Mouse (Mus musculus) hindbrain, embryonic 10.5 days (tissue): ENCODE measurements around the gene Zfp59. TPM values are rescaled to one million over a fixed set of nuclear protein-coding genes. Genes with fewer than 3 reads are reported as not detected.
"Not testable (repeated sequence)": the region's sequence is repeated elsewhere in the genome, so short reads cannot be mapped to it uniquely, and the experiment has no call there.

ENCODE experiments used
- DNase-seq: peaks from one replicate; pipeline ENCODE4 v3.0.0-alpha.2; 2017; ENCODE audit warnings: low spot score
- H3K27ac ChIP-seq: fragments of 300-500 bp; sonication (generic); 2 replicates; pipeline ENCODE4 v1.5.1; 2016; ENCODE audit warnings: mild to moderate bottlenecking, moderate library complexity
- H3K27me3 ChIP-seq: fragments of 300-500 bp; sonication (generic); 2 replicates; pipeline ENCODE4 v1.6.1; 2016; ENCODE audit warnings: mild to moderate bottlenecking; ENCODE audit not compliant: poor library complexity, insufficient read depth, severe bottlenecking
- H3K36me3 ChIP-seq: fragments of 300-500 bp; sonication (generic); 2 replicates; pipeline ENCODE4 v1.6.1; 2016; ENCODE audit warnings: mild to moderate bottlenecking, moderate library complexity
- H3K4me1 ChIP-seq: fragments of 300-500 bp; sonication (generic); replicated peaks from 2 replicates; pipeline ENCODE4 v1.6.1; 2016; ENCODE audit warnings: mild to moderate bottlenecking
- H3K4me3 ChIP-seq: fragments of 300-500 bp; sonication (generic); 2 replicates; pipeline ENCODE4 v1.5.1; 2016; ENCODE audit warnings: mild to moderate bottlenecking, moderate library complexity
- H3K9me3 ChIP-seq: fragments of 300-500 bp; sonication (generic); 2 replicates; pipeline ENCODE4 v1.6.1; 2016; ENCODE audit warnings: mild to moderate bottlenecking, moderate library complexity
- WGBS: fragments of 180-500 bp; shearing (Covaris S2); methylation state at CpG from one replicate; pipeline ENCODE4 v1.1.7; 2016; 5-methylcytosine and 5-hydroxymethylcytosine counted together
- polyA plus RNA-seq: library from polyadenylated mRNA; unstranded; fragments of >200 nt; fragmentation: Nextera tagmentation; extraction: Ambion mirVana; gene quantifications from 2 replicates; pipeline ENCODE4 v1.2.1, GENCODE M21; 2016

Gene Zfp59
- polyA plus RNA-seq, 1 experiment from 2014 or later = 9.0 TPM

- no peaks in the 10 kb centered on the region for H3K27me3 ChIP-seq
- H3K4me1 ChIP-seq = no peaks in the 10 kb centered on the region
- H3K36me3 ChIP-seq = peaks cover 55% of the 10 kb centered on the region
- DNase-seq = no peak
- H3K4me3 ChIP-seq = no peak overlapping the region
- H3K9me3 ChIP-seq = peaks cover 21% of the 10 kb centered on the region; the same call in 1 of the 2 replicates
- no peak overlapping the region for H3K27ac ChIP-seq
Measured at GRCm38 (mm10) chr7:27822611-27823010, 15.8 kb upstream of the Zfp59 start.

- 84% methylated on average over 2 of the region's 2 CpGs for WGBS
- no peak overlapping the region for H3K4me3 ChIP-seq
- H3K9me3 ChIP-seq = no peaks in the 10 kb centered on the region
- no peak overlapping the region for H3K27ac ChIP-seq
- H3K27me3 ChIP-seq = no peaks in the 10 kb centered on the region
- no peak for DNase-seq
- peaks cover 8% of the 10 kb centered on the region for H3K4me1 ChIP-seq
- H3K36me3 ChIP-seq = no peaks in the 10 kb centered on the region
Measured at GRCm38 (mm10) chr7:27834131-27834530, 4.3 kb upstream of the Zfp59 start.

DNA sequence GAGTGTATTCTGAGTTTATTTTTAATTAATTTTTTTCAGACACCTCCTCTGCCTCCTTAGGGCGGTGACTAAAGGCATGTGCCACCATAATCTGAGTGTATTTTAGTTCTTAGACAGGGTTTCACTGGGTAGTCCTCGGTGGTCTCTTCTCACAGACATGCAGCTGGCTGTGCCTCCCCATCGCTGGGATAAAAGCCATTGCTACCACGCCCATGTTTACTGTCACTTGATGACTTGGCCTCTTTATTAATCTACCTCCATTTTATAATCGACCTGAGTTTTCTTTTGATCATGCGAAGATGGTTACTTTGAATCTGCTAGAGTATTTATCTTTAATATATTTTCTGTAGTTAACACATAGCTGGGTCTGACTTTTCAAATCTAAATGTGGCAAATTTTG lies 511 bp upstream of the Zfp59 start:
- Histone ChIP-seq H3K36me3 (no peaks in the 10 kb centered on the region), H3K9me3 (no peaks in the 10 kb centered on the region), H3K4me3 (peak overlapping the region; percentile 65), H3K27me3 (no peaks in the 10 kb centered on the region), H3K4me1 (peaks cover 14% of the 10 kb centered on the region), H3K27ac (peak overlapping the region; percentile 88)
- no peak for DNase-seq
- WGBS = 36% methylated on average over 6 of the region's 6 CpGs

DNA sequence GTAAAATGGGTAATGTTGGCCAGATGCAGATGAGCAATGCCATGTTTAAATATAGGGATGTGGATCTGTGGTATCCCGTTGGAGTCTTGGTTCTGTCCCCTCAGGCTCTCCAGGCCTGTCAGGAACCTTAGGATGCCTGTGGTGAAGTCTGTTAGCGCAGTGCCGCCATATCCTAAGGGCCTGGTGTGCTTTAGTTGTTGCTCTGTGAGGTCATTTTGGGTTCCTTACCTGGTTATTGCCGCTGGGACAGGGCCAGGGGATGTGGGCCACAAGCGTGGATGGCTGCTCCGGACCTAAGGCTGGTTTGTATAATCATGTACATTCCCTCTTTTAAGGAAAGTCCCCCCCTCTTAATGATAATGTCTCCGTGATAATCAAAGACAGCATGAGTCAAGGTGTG lies 1.2 kb downstream of the Zfp59 start:
- no peak for DNase-seq
- 95% methylated on average over 7 of the region's 7 CpGs for WGBS
- Histone ChIP-seq H3K4me3 (peak overlapping the region; percentile 65; the same call in 1 of the 2 replicates), H3K4me1 (peaks cover 14% of the 10 kb centered on the region), H3K9me3 (no peaks in the 10 kb centered on the region), H3K27me3 (no peaks in the 10 kb centered on the region), H3K36me3 (peaks cover 4% of the 10 kb centered on the region), H3K27ac (no peak overlapping the region)

DNA sequence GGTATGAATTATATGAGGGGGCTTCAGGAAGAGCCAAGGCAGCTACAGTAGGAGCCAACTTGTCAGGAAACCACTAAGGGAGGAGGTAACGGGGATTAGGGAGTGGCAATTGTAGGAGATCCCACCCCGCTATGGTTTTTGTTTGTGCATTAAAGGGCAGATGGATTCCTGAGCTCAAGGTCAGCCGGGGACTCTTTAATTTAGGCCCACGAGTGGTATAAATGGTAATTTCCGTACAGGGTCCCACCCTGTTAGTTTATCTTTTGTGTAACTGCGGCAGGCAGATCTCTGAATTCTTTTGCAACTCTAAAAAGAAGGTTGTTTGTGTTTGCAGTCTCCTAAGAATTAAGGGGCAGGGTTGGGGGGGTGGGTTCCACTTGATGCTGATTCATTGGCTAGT lies 1.7 kb downstream of the Zfp59 start:
- Histone ChIP-seq H3K4me3 (no peak overlapping the region), H3K4me1 (peaks cover 14% of the 10 kb centered on the region), H3K27me3 (no peaks in the 10 kb centered on the region), H3K27ac (no peak overlapping the region), H3K9me3 (no peaks in the 10 kb centered on the region), H3K36me3 (peaks cover 9% of the 10 kb centered on the region)
- no peak for DNase-seq
- WGBS = 87% methylated on average over 6 of the region's 6 CpGs

- WGBS = 98% methylated on average over 1 of the region's 1 CpGs
- Histone ChIP-seq H3K9me3 (peaks cover 5% of the 10 kb centered on the region; the same call in 1 of the 2 replicates), H3K4me1 (peaks cover 19% of the 10 kb centered on the region), H3K27me3 (no peaks in the 10 kb centered on the region), H3K36me3 (peaks cover 47% of the 10 kb centered on the region), H3K4me3 (no peak within 1 kb of the TSS), H3K27ac (no peak within 1 kb of the TSS)
- DNase-seq = no peak
Measured at GRCm38 (mm10) chr7:27857227-27857626, 18.8 kb downstream of the Zfp59 start, which contains the start of gene Zfp607a. Gene Zfp607a, plus strand, starts transcription at chr7:27857527.

- DNase-seq = no peak
- peaks cover 5% of the 10 kb centered on the region; the same call in 1 of the 2 replicates for H3K9me3 ChIP-seq
- peak overlapping the region; percentile 89 for H3K27ac ChIP-seq
- H3K36me3 ChIP-seq = peaks cover 40% of the 10 kb centered on the region
- H3K27me3 ChIP-seq = no peaks in the 10 kb centered on the region
- peak overlapping the region; percentile 72 for H3K4me3 ChIP-seq
- 37% methylated on average over 10 of the region's 10 CpGs for WGBS
- peaks cover 19% of the 10 kb centered on the region for H3K4me1 ChIP-seq
Measured at GRCm38 (mm10) chr7:27859301-27860251, 21.2 kb downstream of the Zfp59 start.

- H3K9me3 ChIP-seq = peaks cover 4% of the 10 kb centered on the region; the same call in 1 of the 2 replicates
- peak overlapping the region; percentile 89 for H3K27ac ChIP-seq
- H3K4me3 ChIP-seq = peak overlapping the region; percentile 72
- peaks cover 19% of the 10 kb centered on the region for H3K4me1 ChIP-seq
- peak; percentile 67 for DNase-seq
- no peaks in the 10 kb centered on the region for H3K27me3 ChIP-seq
- H3K36me3 ChIP-seq = peaks cover 40% of the 10 kb centered on the region
- under 1% methylated on average over 22 of the region's 22 CpGs for WGBS
Measured at GRCm38 (mm10) chr7:27860396-27861235, 22.2 kb downstream of the Zfp59 start.

DNA sequence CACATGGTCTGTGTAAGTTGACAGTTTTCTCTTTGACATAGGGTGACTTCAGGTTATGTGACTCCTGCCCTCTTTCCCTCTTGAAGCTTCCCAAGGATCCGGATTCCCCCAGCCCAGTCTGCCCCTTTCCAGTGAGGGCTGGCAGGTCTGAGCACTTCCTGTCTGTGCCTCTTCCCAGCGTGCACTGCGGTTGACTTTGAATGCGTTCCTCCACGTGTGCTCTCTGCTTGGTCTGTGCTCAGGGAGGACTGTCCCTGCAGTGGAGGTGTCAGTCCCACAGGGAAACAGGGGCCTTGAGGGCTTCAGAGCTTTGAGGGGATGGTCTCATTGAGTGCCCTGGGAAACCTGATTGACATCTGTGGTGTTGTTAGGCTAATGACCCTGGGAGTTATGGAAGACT lies 24.2 kb downstream of the Zfp59 start:
- H3K4me3 ChIP-seq, H3K27ac ChIP-seq, DNase-seq, H3K9me3 ChIP-seq, H3K27me3 ChIP-seq: not testable (repeated sequence)
- Histone ChIP-seq H3K4me1 (peaks cover 19% of the 10 kb centered on the region), H3K36me3 (peaks cover 41% of the 10 kb centered on the region)
- WGBS = 85% methylated on average over 5 of the region's 5 CpGs

- WGBS = 95% methylated on average over 4 of the region's 4 CpGs
- Histone ChIP-seq H3K36me3 (peaks cover 73% of the 10 kb centered on the region), H3K4me3 (no peak overlapping the region), H3K27ac (no peak overlapping the region), H3K4me1 (no peaks in the 10 kb centered on the region), H3K9me3 (peaks cover 28% of the 10 kb centered on the region), H3K27me3 (no peaks in the 10 kb centered on the region)
- DNase-seq = no peak
Measured at GRCm38 (mm10) chr7:27881721-27882120, 43.3 kb downstream of the Zfp59 start.

DNA sequence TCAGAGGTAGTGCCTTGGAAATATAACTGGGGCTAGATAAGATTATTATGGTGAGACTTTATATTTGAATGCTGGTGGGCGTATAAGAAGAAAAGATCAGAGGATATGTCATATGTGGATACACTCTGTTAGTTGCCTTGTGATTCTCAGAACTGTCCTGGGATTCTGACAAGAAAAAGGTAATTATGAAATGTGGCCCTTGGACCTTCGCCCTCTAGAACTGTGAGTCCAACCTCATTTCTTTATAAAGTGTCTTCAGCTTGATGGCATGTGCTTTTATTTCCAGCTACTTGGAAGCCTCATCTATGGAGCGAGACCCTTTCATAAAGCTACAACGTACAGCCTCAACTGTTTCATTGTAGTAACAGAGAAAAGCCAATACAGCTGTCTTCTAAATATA lies 62.2 kb downstream of the Zfp59 start:
- no peaks in the 10 kb centered on the region for H3K27me3 ChIP-seq
- H3K27ac ChIP-seq = no peak overlapping the region
- H3K4me3 ChIP-seq = no peak overlapping the region
- no peaks in the 10 kb centered on the region for H3K36me3 ChIP-seq
- no peak for DNase-seq
- H3K9me3 ChIP-seq = peaks cover 7% of the 10 kb centered on the region; the same call in 1 of the 2 replicates
- WGBS = 89% methylated on average over 4 of the region's 4 CpGs
- no peaks in the 10 kb centered on the region for H3K4me1 ChIP-seq

DNA sequence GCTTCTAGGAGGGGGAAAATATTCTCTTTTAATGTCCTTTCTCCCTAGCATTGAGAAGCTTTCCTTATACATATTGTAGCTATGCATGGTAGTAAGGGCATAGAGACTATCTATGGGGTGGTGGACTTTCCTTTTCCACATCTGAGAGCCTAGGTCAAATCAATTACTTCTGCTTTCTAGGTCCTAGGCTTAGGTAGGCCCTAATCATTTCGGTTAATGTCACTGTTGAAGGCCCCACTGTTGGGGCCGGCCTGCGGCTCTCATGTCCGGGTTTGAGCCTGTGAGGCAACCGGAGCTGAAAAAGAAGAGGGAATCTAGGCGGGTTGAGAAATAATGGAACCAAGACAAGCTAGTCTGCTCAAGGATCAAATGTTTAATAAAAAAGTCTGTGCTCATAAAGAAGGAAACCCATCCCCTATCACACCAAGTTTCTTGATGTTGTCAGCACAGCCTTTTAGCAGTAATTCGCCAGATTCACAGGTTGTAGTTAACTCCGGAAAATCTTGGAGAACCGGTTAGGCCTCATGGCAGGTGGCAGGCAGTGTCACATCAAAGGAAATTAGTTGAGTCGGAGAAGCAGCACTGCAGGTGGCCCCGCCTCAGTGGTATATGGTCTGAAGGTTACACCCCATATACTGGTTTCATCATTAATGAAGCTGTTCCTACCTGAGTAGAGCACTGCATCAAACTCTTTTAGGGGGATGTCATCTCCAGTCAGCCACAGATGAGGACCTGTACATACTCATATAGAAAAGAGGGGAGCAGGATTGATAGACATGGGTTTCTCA lies 66.8 kb downstream of the Zfp59 start:
- WGBS = 74% methylated on average over 11 of the region's 11 CpGs
- no peaks in the 10 kb centered on the region for H3K4me1 ChIP-seq

More for the DNA sequence above, 66.8 kb downstream of the Zfp59 start:
- no peak overlapping the region for H3K4me3 ChIP-seq
- H3K36me3 ChIP-seq = peaks cover 17% of the 10 kb centered on the region
- peaks cover 11% of the 10 kb centered on the region; the same call in 1 of the 2 replicates for H3K9me3 ChIP-seq
- no peak for DNase-seq
- H3K27ac ChIP-seq = no peak overlapping the region
- H3K27me3 ChIP-seq = no peaks in the 10 kb centered on the region
